Mouse (Mus musculus) CH12.LX (cell line): ENCODE measurements around the gene Ptges3l. TPM values are rescaled to one million over a fixed set of nuclear protein-coding genes. Genes with fewer than 3 reads are reported as not detected.
"Not testable (repeated sequence)": the region's sequence is repeated elsewhere in the genome, so short reads cannot be mapped to it uniquely, and the experiment has no call there.

Experiments
- DNase-seq: peaks from one replicate; pipeline ENCODE4 v3.0.0-alpha.2; 2013; ENCODE audit errors: extremely low read depth
- H3K27ac ChIP-seq: 2 replicates; pipeline ENCODE4 v1.5.1; 2012; ENCODE audit warnings: low read depth, mild to moderate bottlenecking, control low read depth, moderate library complexity; ENCODE audit not compliant: insufficient read depth
- H3K27me3 ChIP-seq: replicated peaks from 2 replicates; pipeline ENCODE3; 2012; ENCODE audit warnings: inconsistent platforms
- H3K36me3 ChIP-seq, 2 experiments: replicated peaks in 1 of 2; 2 replicates each; pipeline versions ENCODE3 to v1.6.1; 2012; ENCODE audit warnings: inconsistent platforms in 1 of 2, low read length in 1 of 2, mild to moderate bottlenecking in 1 of 2, mixed read lengths in 1 of 2, moderate library complexity in 1 of 2; ENCODE audit not compliant: control insufficient read depth in 1 of 2, insufficient read depth in 1 of 2
- H3K4me1 ChIP-seq, 2 experiments: 2 replicates each; pipeline ENCODE4 v1.6.1; 2012; ENCODE audit warnings: inconsistent platforms in 1 of 2, moderate library complexity in 1 of 2; ENCODE audit not compliant: insufficient read depth in 2 of 2, control insufficient read depth in 1 of 2
- H3K4me2 ChIP-seq: 2 replicates; pipeline ENCODE4 v1.6.1; 2012; ENCODE audit warnings: low read depth, mild to moderate bottlenecking, control low read depth; ENCODE audit not compliant: poor library complexity, insufficient read depth, severe bottlenecking
- H3K4me3 ChIP-seq, 3 experiments: fragments of 150-350 bp in 1 of 3; sonication (generic) in 1 of 3; replicated peaks in 1 of 3; 2 replicates each; pipeline versions ENCODE3 to v1.5.1; 2011 to 2012; ENCODE audit warnings: low read depth in 2 of 3, low read length in 2 of 3, mild to moderate bottlenecking in 2 of 3, moderate library complexity in 2 of 3, control low read depth in 1 of 3, improper control_type of control experiment in 1 of 3, inconsistent platforms in 1 of 3, mixed read lengths in 1 of 3; ENCODE audit not compliant: poor library complexity in 1 of 3
- H3K79me2 ChIP-seq: replicated peaks from 2 replicates; pipeline ENCODE4 v1.6.1; 2012; ENCODE audit warnings: mild to moderate bottlenecking, moderate library complexity; ENCODE audit not compliant: control insufficient read depth, poor library complexity, insufficient read depth, severe bottlenecking; ENCODE audit errors: extremely low read depth
- H3K9ac ChIP-seq: 2 replicates; pipeline ENCODE4 v1.6.1; 2012; ENCODE audit warnings: low read depth, mild to moderate bottlenecking, control low read depth, moderate library complexity; ENCODE audit not compliant: insufficient read depth
- H3K9me3 ChIP-seq: replicated peaks from 2 replicates; pipeline ENCODE3; 2012; ENCODE audit warnings: low read length, inconsistent platforms, mixed read lengths
- BHLHE40 ChIP-seq: IDR thresholded peaks from 2 replicates; pipeline ENCODE4 v1.6.1; 2011; ENCODE audit warnings: mild to moderate bottlenecking, low read depth, low read length, improper control_type of control experiment
- CTCF ChIP-seq, 2 experiments: IDR thresholded peaks in 1 of 2; conservative IDR thresholded peaks in 1 of 2; 2 replicates each; pipeline ENCODE4 v1.5.1; 2011 to 2012; ENCODE audit warnings: low read depth in 2 of 2, low read length in 2 of 2, improper control_type of control experiment in 1 of 2, inconsistent platforms in 1 of 2, mild to moderate bottlenecking in 1 of 2, moderate library complexity in 1 of 2
- ELF1 ChIP-seq: IDR thresholded peaks from 2 replicates; pipeline ENCODE4 v1.6.1; 2014; ENCODE audit warnings: low read depth, mild to moderate bottlenecking, inconsistent platforms, low read length, improper control_type of control experiment
- ETS1 ChIP-seq: conservative IDR thresholded peaks from 2 replicates; pipeline ENCODE4 v1.6.1; 2012; ENCODE audit warnings: low read depth, mild to moderate bottlenecking, inconsistent platforms, low read length, improper control_type of control experiment, moderate library complexity
- JUN ChIP-seq: IDR thresholded peaks from 2 replicates; pipeline ENCODE4 v1.6.1; 2011; ENCODE audit warnings: low read depth, mild to moderate bottlenecking, low read length, improper control_type of control experiment, moderate library complexity; ENCODE audit not compliant: insufficient read depth
- MAX ChIP-seq: IDR thresholded peaks from 2 replicates; pipeline ENCODE4 v1.6.1; 2011; ENCODE audit warnings: low read length, improper control_type of control experiment
- NRF1 ChIP-seq: IDR thresholded peaks from 2 replicates; pipeline ENCODE4 v1.6.1; 2014; ENCODE audit warnings: low read depth, mild to moderate bottlenecking, inconsistent platforms, low read length, improper control_type of control experiment, moderate library complexity
- POLR2AphosphoS2 ChIP-seq: IDR thresholded peaks from 2 replicates; pipeline ENCODE4 v1.6.1; 2011; ENCODE audit warnings: low read depth, low read length, improper control_type of control experiment
- SMC3 ChIP-seq: IDR thresholded peaks from 2 replicates; pipeline ENCODE4 v1.6.1; 2011; ENCODE audit warnings: low read depth, low read length, improper control_type of control experiment
- TBP ChIP-seq: conservative IDR thresholded peaks from 2 replicates; pipeline ENCODE4 v1.6.1; 2011; ENCODE audit warnings: low read depth, low read length, improper control_type of control experiment
- USF1 ChIP-seq: IDR thresholded peaks from 2 replicates; pipeline ENCODE4 v1.6.1; 2014; ENCODE audit warnings: low read depth, mild to moderate bottlenecking, inconsistent platforms, low read length, improper control_type of control experiment
- USF2 ChIP-seq: conservative IDR thresholded peaks from 2 replicates; pipeline ENCODE4 v1.6.1; 2011; ENCODE audit warnings: low read depth, low read length, improper control_type of control experiment
- ZC3H11A ChIP-seq: IDR thresholded peaks from 2 replicates; pipeline ENCODE4 v1.6.1; 2012; ENCODE audit warnings: low read depth, mild to moderate bottlenecking, inconsistent platforms, low read length, improper control_type of control experiment
- ZMIZ1 ChIP-seq: IDR thresholded peaks from 2 replicates; pipeline ENCODE4 v1.6.1; 2012; ENCODE audit warnings: low read depth, mild to moderate bottlenecking, inconsistent platforms, low read length, improper control_type of control experiment
- ZNF384 ChIP-seq: IDR thresholded peaks from 2 replicates; pipeline ENCODE4 v1.6.1; 2012; ENCODE audit warnings: low read depth, low read length, improper control_type of control experiment, inconsistent platforms
- dilution Hi-C: fragments of 300-500 bp; cut with MboI; formaldehyde crosslinking; loops from 2 replicates; pipeline ENCODE4 v1.14.3; 2020; ENCODE audit warnings: low sequenced_read_pairs; ENCODE audit not compliant: extremely low pct_unique_long_range_greater_than_20kb, extremely low pct_ligation_motif_present
- in situ Hi-C: fragments of 300-500 bp; cut with MboI; formaldehyde crosslinking; loops from 3 replicates; pipeline ENCODE4 v1.14.3; 2019; ENCODE audit warnings: low sequenced_read_pairs, low pct_ligation_motif_present, low pct_unique_long_range_greater_than_20kb, mixed read lengths
- polyA plus RNA-seq: library from polyadenylated mRNA; unstranded; fragments of >175 nt; gene quantifications from 2 replicates; pipeline ENCODE4 v1.2.1, GENCODE M21; 2012; ENCODE audit warnings: low read depth; ENCODE audit not compliant: insufficient read length
- total RNA-seq, 2 experiments: library from RNA; depleted of rRNA; stranded (reverse); fragments of 300-350 nt in 1 of 2; fragments of >200 nt in 1 of 2; gene quantifications; 2 replicates each; pipeline ENCODE4 v1.2.3; 2012 to 2014

Ptges3l gene
- total and polyA plus RNA-seq, 3 experiments = 1.9 to 3.0 (median 2.4) TPM

GRCm38 (mm10) chr11:101449596-101449995, 24.5 kb upstream of the Ptges3l start:
- H3K9ac ChIP-seq = peak overlapping the region; percentile 71
- H3K36me3 ChIP-seq = peaks cover 11 to 46% of the 10 kb centered on the region in 2 experiments
- peak overlapping the region; percentile 69; the same call in 1 of the 2 replicates for H3K4me2 ChIP-seq
- peak overlapping the region in 2 of 3 experiments; percentile 66 to 68 for H3K4me3 ChIP-seq
- TF ChIP-seq TBP (peak; percentile 58; the same call in 1 of the 2 replicates), ZNF384 (0 out of 2 replicates have a peak, but pooled peaks have one; percentile 9)
- DNase-seq, H3K9me3 ChIP-seq, H3K27me3 ChIP-seq, in situ Hi-C loops, dilution Hi-C loops: not testable (repeated sequence)
- H3K27ac ChIP-seq = 0 out of 2 replicates have a peak overlapping the region, but pooled peaks have one; percentile 88
- peaks cover 10 to 60% of the 10 kb centered on the region in 2 experiments for H3K4me1 ChIP-seq
- H3K79me2 ChIP-seq = peaks cover 17% of the 10 kb centered on the region

- Histone ChIP-seq H3K4me2 (peak overlapping the region; percentile 69), H3K4me3 (peak overlapping the region; percentile 66 to 71 (median 68)), H3K9ac (peak overlapping the region; percentile 71), H3K9me3 (no peaks in the 10 kb centered on the region), H3K79me2 (peaks cover 24% of the 10 kb centered on the region), H3K4me1 (peaks cover 12 to 63% of the 10 kb centered on the region in 2 experiments), H3K36me3 (peaks cover 18 to 48% of the 10 kb centered on the region in 2 experiments), H3K27ac (peak overlapping the region; percentile 88), H3K27me3 (no peaks in the 10 kb centered on the region)
- peak; percentile 89 for DNase-seq
- in situ Hi-C loops (no loop called here), dilution Hi-C loops (no loop called here)
- no peak for TF ChIP-seq BHLHE40
- TF ChIP-seq MAX = peak; percentile 42; the same call in 1 of the 2 replicates
- no peak for TF ChIP-seq CTCF (conservative IDR thresholded peaks at IDR 0.05 in 1 of 2, IDR thresholded peaks at IDR 0.05 in 1 of 2; ENCODE audit: low read depth in 2 of 2, low read length in 2 of 2)
- no peak for TF ChIP-seq JUN
- 0 out of 2 replicates have a peak, but pooled peaks have one; percentile 15 for TF ChIP-seq POLR2AphosphoS2
- TF ChIP-seq USF1 = peak; percentile 28; the same call in 1 of the 2 replicates
- TF ChIP-seq ZNF384 = no peak
- TF ChIP-seq ZMIZ1 = no peak
- 0 out of 2 replicates have a peak, but pooled peaks have one; percentile 29 for TF ChIP-seq ELF1
- 0 out of 2 replicates have a peak, but pooled peaks have one; percentile 18 for TF ChIP-seq NRF1
- no peak for TF ChIP-seq ZC3H11A
- no peak for TF ChIP-seq ETS1
- TF ChIP-seq TBP = peak; percentile 62
- no peak for TF ChIP-seq SMC3
- TF ChIP-seq USF2 = no peak
These were observed 23.8 kb upstream of the Ptges3l start for GRCm38 (mm10) chr11:101448899-101449298.
